Mouse (Mus musculus) embryonic facial prominence, embryonic 13.5 days (tissue): Measurements from ENCODE around the gene Sgtb. TPM values are rescaled to one million over a fixed set of nuclear protein-coding genes. Genes with fewer than 3 reads are reported as not detected.

Experiments used
- polyA plus RNA-seq: library from polyadenylated mRNA; unstranded; fragments of >200 nt; fragmentation: Nextera tagmentation; extraction: Ambion mirVana; gene quantifications from 2 replicates; pipeline ENCODE4 v1.2.1, GENCODE M21; 2015

The Sgtb gene
- polyA plus RNA-seq, 1 experiment from 2014 or later: 8.9 TPM

Other genes starting within 250 kb of the Sgtb start
- gene Erbin, start 189.2 kb upstream of the Sgtb start, polyA plus RNA-seq: 22.3 and 27.2 TPM in 2 replicates
- 13.0 and 14.6 TPM in 2 replicates for gene Nln, start 127 bp upstream of the Sgtb start, polyA plus RNA-seq
- 64.5 and 67.9 TPM in 2 replicates for gene Trappc13, start 68.7 kb downstream of the Sgtb start, polyA plus RNA-seq
- 21.5 and 22.4 TPM in 2 replicates for gene Trim23, start 69.1 kb downstream of the Sgtb start, polyA plus RNA-seq
- gene Cenpk, start 118.9 kb downstream of the Sgtb start, polyA plus RNA-seq: 79.0 and 84.6 TPM in 2 replicates
- 17.4 and 21.7 TPM in 2 replicates for gene Ppwd1, start 119.1 kb downstream of the Sgtb start, polyA plus RNA-seq
- gene Adamts6, start 178.1 kb downstream of the Sgtb start, polyA plus RNA-seq: 3.2 and 4.9 TPM in 2 replicates